Mouse (Mus musculus) C2C12 (cell line): ENCODE results near the gene Cog3. TPM values are rescaled to one million over a fixed set of nuclear protein-coding genes. Genes with fewer than 3 reads are reported as not detected.

ENCODE experiments used
- H3K27me3 ChIP-seq: one replicate; pipeline ENCODE4 v1.6.1; 2011; ENCODE audit not compliant: control insufficient read depth, insufficient read depth, insufficient read length
- H3K36me3 ChIP-seq: one replicate; pipeline ENCODE4 v1.6.1; 2011; ENCODE audit not compliant: control insufficient read depth, insufficient read depth
- H3K4me3 ChIP-seq: one replicate; pipeline ENCODE4 v1.5.1; 2011; ENCODE audit warnings: mild to moderate bottlenecking, control low read depth; ENCODE audit not compliant: poor library complexity, insufficient read depth, severe bottlenecking
- H3K79me2 ChIP-seq: one replicate; pipeline ENCODE4 v1.6.1; 2011; ENCODE audit not compliant: control insufficient read depth, insufficient read depth
- H3K79me3 ChIP-seq: one replicate; pipeline ENCODE4 v1.6.1; 2011; ENCODE audit warnings: low read depth, control low read depth
- H3ac ChIP-seq: one replicate; pipeline ENCODE3; 2011; ENCODE audit warnings: low read depth; ENCODE audit not compliant: control insufficient read depth, insufficient read length
- CEBPB ChIP-seq: IDR thresholded peaks from one replicate; pipeline ENCODE4 v1.6.1; 2011; ENCODE audit warnings: low read depth, mild to moderate bottlenecking, control low read depth, moderate library complexity
- CTCF ChIP-seq: IDR thresholded peaks from one replicate; pipeline ENCODE4 v1.5.1; 2011; ENCODE audit not compliant: control insufficient read depth, insufficient read depth, insufficient read length
- FOSL1 ChIP-seq: IDR thresholded peaks from one replicate; pipeline ENCODE4 v1.8.0; 2011; ENCODE audit warnings: mild to moderate bottlenecking, low read length; ENCODE audit not compliant: poor library complexity, insufficient read depth, severe bottlenecking
- MAX ChIP-seq: IDR thresholded peaks from one replicate; pipeline ENCODE4 v1.6.1; 2011; ENCODE audit warnings: mild to moderate bottlenecking, control low read depth
- MYOD1 ChIP-seq: IDR thresholded peaks from one replicate; pipeline ENCODE4 v1.6.1; 2011; ENCODE audit warnings: low read depth; ENCODE audit not compliant: control insufficient read depth, insufficient read length
- MYOG ChIP-seq: IDR thresholded peaks from one replicate; pipeline ENCODE4 v1.6.1; 2011; ENCODE audit not compliant: control insufficient read depth, insufficient read length; ENCODE audit errors: extremely low read depth
- USF1 ChIP-seq: IDR thresholded peaks from one replicate; pipeline ENCODE4 v1.6.1; 2011; ENCODE audit warnings: low read depth, mild to moderate bottlenecking, control low read depth, moderate library complexity
- polyA plus RNA-seq: library from polyadenylated mRNA; unstranded; fragments of >200 nt; fragmentation: generic; extraction: Trizol; gene quantifications from one replicate; pipeline ENCODE4 v1.2.1, GENCODE M21; 2012; ENCODE audit warnings: missing spikeins

Cog3 gene
- polyA plus RNA-seq, 1 experiment = 7.9 TPM

DNA sequence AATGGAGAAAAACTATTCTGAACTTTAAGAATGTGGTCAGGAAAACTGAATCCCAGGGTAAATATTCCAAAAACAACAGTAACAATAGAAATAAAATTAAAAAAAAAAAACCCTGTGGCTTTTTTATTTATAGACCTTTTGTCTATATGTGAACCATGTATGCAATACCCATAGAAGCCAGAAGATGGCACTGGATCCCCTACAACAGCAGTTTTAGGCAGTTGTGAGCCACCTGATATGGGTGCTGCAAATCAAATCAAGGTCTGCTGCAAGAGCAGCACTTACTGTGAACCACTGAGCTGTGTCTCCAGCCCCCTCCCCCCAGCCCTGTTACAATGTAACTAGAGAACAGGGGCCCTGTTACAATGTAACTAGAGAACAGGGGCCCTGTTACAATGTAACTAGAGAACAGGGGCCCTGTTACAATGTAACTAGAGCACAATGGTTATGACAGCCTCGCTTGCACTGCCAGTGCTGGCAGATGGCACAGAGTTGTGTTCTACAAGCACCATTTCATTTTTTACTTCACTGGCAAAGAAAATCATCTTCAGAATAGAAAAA lies 85.2 kb downstream of the Cog3 start:
- peaks cover 41% of the 10 kb centered on the region for H3K27me3 ChIP-seq
- H3K36me3 ChIP-seq = no peaks in the 10 kb centered on the region
- H3K79me3 ChIP-seq = no peaks in the 10 kb centered on the region
- H3ac ChIP-seq = no peak overlapping the region
- H3K4me3 ChIP-seq = no peak overlapping the region
- H3K79me2 ChIP-seq = no peaks in the 10 kb centered on the region
- TF ChIP-seq MYOG (no peak), CTCF (no peak), MAX (no peak), USF1 (no peak), FOSL1 (no peak), MYOD1 (no peak)

DNA sequence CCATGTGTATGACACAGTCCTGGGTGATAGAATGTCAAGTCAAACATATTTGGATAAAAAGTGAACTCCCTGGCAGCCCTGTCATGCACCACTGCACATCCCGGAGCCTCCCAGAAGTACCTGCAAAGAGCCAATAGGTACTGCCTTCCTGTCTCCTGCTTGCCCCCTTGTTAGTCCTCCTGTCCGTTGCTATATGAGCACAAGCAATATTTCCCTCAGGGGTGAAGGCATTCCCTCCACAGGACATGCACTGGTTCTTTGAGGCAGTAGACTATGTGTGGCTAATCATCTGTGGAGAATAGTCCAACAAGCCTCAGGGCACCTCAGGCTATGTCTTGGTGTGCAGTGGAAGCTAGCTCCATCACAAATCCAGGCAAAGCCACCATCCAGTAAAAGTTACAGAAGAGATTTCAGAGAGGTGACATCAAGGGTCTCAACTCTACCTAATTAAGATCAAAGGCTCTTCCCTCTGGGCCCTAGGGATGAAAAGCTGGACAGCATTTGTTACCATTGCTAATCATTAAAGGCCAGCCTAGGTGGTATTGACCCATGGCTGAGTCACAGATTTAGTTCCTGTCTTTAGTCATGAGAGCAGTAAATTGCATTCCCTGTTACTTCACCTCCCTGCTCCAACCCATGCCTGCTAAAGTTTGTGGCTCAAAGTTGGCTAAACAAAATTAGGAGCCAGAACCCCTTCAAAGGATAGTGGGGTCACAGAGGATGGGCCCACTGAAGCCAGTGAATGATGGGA lies 88.7 kb downstream of the Cog3 start:
- Histone ChIP-seq H3ac (no peak overlapping the region), H3K79me2 (no peaks in the 10 kb centered on the region), H3K79me3 (no peaks in the 10 kb centered on the region), H3K27me3 (peaks cover 35% of the 10 kb centered on the region), H3K4me3 (no peak overlapping the region), H3K36me3 (no peaks in the 10 kb centered on the region)
- TF ChIP-seq MYOD1 (no peak), USF1 (no peak), CTCF (no peak), MYOG (no peak), FOSL1 (no peak), CEBPB (no peak), MAX (no peak)

DNA sequence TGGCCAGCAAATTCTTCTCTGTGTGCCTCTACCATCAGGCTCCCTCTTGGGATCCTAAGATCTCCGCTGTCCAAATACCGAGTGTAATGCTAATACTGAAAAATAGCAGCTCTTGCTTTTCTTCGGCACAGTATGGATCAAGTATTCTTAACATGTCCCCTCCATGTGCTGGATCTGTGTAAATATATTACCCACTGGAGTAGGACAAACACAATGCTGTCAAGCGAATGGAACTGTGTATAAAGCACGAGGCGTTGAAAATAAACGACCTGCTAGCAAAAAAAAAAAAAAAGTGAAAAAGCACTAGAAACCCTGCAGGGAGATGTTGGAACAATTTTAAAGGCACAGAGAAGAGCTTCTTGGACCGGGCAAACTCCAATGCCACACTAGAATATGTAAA lies 92.8 kb downstream of the Cog3 start:
- TF ChIP-seq MYOD1 = no peak
- no peak for TF ChIP-seq USF1
- TF ChIP-seq CTCF = no peak
- TF ChIP-seq CEBPB = no peak
- TF ChIP-seq MYOG = no peak
- no peak for TF ChIP-seq FOSL1
- no peak for TF ChIP-seq MAX

DNA sequence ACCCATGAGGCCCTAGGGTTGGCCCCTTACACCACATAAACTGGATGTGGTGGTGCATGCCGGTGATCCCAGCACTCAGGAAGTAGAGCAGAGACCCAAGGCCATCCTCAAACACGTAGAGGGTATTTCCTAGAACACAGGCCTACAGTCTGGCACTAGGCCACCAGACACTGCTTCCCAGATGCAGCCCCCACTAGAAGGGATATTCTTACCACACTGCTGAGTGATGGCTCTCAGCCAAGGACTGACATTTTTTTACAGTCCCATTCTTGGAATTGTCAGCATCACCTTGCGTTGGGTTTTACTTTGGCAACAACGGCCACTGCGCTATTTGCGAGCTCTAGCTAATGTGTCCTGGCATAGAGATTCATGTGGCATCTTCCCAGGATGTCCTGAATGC lies 93.4 kb downstream of the Cog3 start:
- H3K79me3 ChIP-seq = no peaks in the 10 kb centered on the region
- H3K36me3 ChIP-seq = no peaks in the 10 kb centered on the region
- TF ChIP-seq USF1 = no peak
- no peak for TF ChIP-seq MYOD1
- no peak for TF ChIP-seq CEBPB
- no peak for TF ChIP-seq MAX
- TF ChIP-seq FOSL1 = no peak
- no peak for TF ChIP-seq CTCF
- no peak for TF ChIP-seq MYOG
- H3ac ChIP-seq = no peak overlapping the region
- no peak overlapping the region for H3K4me3 ChIP-seq
- H3K79me2 ChIP-seq = no peaks in the 10 kb centered on the region
- H3K27me3 ChIP-seq = peaks cover 40% of the 10 kb centered on the region

More for the DNA sequence above, 92.8 kb downstream of the Cog3 start:
- peaks cover 44% of the 10 kb centered on the region for H3K27me3 ChIP-seq
- no peaks in the 10 kb centered on the region for H3K36me3 ChIP-seq
- no peaks in the 10 kb centered on the region for H3K79me2 ChIP-seq
- no peak overlapping the region for H3K4me3 ChIP-seq
- H3K79me3 ChIP-seq = no peaks in the 10 kb centered on the region
- H3ac ChIP-seq = no peak overlapping the region

Other genes with a start within 250 kb of the Cog3 start
- not detected for gene Spert, start 161.4 kb downstream of the Cog3 start, polyA plus RNA-seq
- not detected for gene Erich6b, start 112.3 kb downstream of the Cog3 start, polyA plus RNA-seq
- gene Slc25a30, start 32.5 kb upstream of the Cog3 start, polyA plus RNA-seq = 15.9 TPM
- 5,697 TPM for gene Tpt1, start 90.6 kb upstream of the Cog3 start, polyA plus RNA-seq
- gene Kctd4, start 200.5 kb upstream of the Cog3 start, polyA plus RNA-seq = not detected